Mouse (Mus musculus) embryo, embryonic 10 days (tissue): Measurements from ENCODE around the gene Hnrnpa0.
A peak's percentile ranks its signal among the peaks of the same experiment; 100 is the strongest.
"Not testable (repeated sequence)": the region's sequence is repeated elsewhere in the genome, so short reads cannot be mapped to it uniquely, and the experiment has no call there.

Experiments
- DNase-seq: peaks from one replicate; pipeline ENCODE4 v3.0.0-alpha.2; 2015; ENCODE audit warnings: low spot score

Hnrnpa0 gene

GRCm38 (mm10) chr13:58128396-58128767 lies at the start of gene Hnrnpa0:
Hnrnpa0 (minus strand) TSS chr13:58128556.
- DNase-seq: peak; percentile 95

- DNase-seq: no peak
These were observed 49.3 kb upstream of the Hnrnpa0 start for GRCm38 (mm10) chr13:58177511-58178208.

- no peak for DNase-seq
These were observed 47.7 kb upstream of the Hnrnpa0 start for GRCm38 (mm10) chr13:58176105-58176504.

- no peak for DNase-seq
These were observed 39.8 kb upstream of the Hnrnpa0 start for GRCm38 (mm10) chr13:58168119-58168518.

GRCm38 (mm10) chr13:58163343-58163742 lies 35.0 kb upstream of the Hnrnpa0 start:
- no peak for DNase-seq

- no peak for DNase-seq
These were observed 32.4 kb upstream of the Hnrnpa0 start for GRCm38 (mm10) chr13:58160761-58161160.

- DNase-seq: peak; percentile 97
These were observed 29.9 kb upstream of the Hnrnpa0 start for GRCm38 (mm10) chr13:58158099-58158912.

- peak; percentile 94 for DNase-seq
These were observed 29.2 kb upstream of the Hnrnpa0 start, which contains the start of gene Idnk for GRCm38 (mm10) chr13:58157447-58158098. Idnk (plus strand) TSS chr13:58157649.

- DNase-seq: no peak
These were observed 28.7 kb upstream of the Hnrnpa0 start for GRCm38 (mm10) chr13:58157036-58157435.

- no peak for DNase-seq
These were observed 27.7 kb upstream of the Hnrnpa0 start for GRCm38 (mm10) chr13:58156031-58156430.

GRCm38 (mm10) chr13:58150442-58150841 lies 22.1 kb upstream of the Hnrnpa0 start:
- no peak for DNase-seq

- DNase-seq: no peak
These were observed 21.3 kb upstream of the Hnrnpa0 start for GRCm38 (mm10) chr13:58149629-58150028.

- peak; percentile 45 for DNase-seq
These were observed 20.7 kb upstream of the Hnrnpa0 start for GRCm38 (mm10) chr13:58149033-58149558.

- DNase-seq: peak; percentile 89
These were observed 20.0 kb upstream of the Hnrnpa0 start for GRCm38 (mm10) chr13:58148256-58148831.

GRCm38 (mm10) chr13:58147760-58148159 lies 19.4 kb upstream of the Hnrnpa0 start:
- no peak for DNase-seq

GRCm38 (mm10) chr13:58146603-58147002 lies 18.2 kb upstream of the Hnrnpa0 start:
- not testable (repeated sequence) for DNase-seq

- no peak for DNase-seq
These were observed 3.3 kb upstream of the Hnrnpa0 start for GRCm38 (mm10) chr13:58131692-58132091.

- no peak for DNase-seq
These were observed 1.4 kb upstream of the Hnrnpa0 start for GRCm38 (mm10) chr13:58129687-58130246.

GRCm38 (mm10) chr13:58128768-58129671 lies 664 bp upstream of the Hnrnpa0 start:
- peak; percentile 97 for DNase-seq

GRCm38 (mm10) chr13:58127766-58128361 lies 492 bp downstream of the Hnrnpa0 start:
- DNase-seq: peak; percentile 68
